Mouse (Mus musculus) forebrain, postnatal 0 days (tissue): ENCODE measurements around the gene Rapgef5. TPM values are rescaled to one million over a fixed set of nuclear protein-coding genes. Genes with fewer than 3 reads are reported as not detected.
A peak's percentile ranks its signal among the peaks of the same experiment; 100 is the strongest.

Experiments
- ATAC-seq: fragments of 200-750 bp; cut with Nextera tagmentation; 2 replicates; pipeline ENCODE4 v1.8.0; 2017; ENCODE audit warnings: mild to moderate bottlenecking, moderate library complexity
- DNase-seq: peaks from one replicate; pipeline ENCODE4 v3.0.0-alpha.2; 2015
- H3K27ac ChIP-seq: fragments of 300-500 bp; sonication (generic); 2 replicates; pipeline ENCODE4 v1.5.1; 2014; ENCODE audit warnings: low read depth, mild to moderate bottlenecking, antibody characterized with exemption, low read length, moderate library complexity, mixed read lengths
- H3K27me3 ChIP-seq: fragments of 300-500 bp; sonication (generic); 2 replicates; pipeline ENCODE4 v1.6.1; 2014; ENCODE audit warnings: mild to moderate bottlenecking, low read length, mixed read lengths; ENCODE audit not compliant: insufficient read depth
- H3K36me3 ChIP-seq: fragments of 300-500 bp; sonication (generic); 2 replicates; pipeline ENCODE4 v1.6.1; 2014; ENCODE audit warnings: mild to moderate bottlenecking, moderate library complexity; ENCODE audit not compliant: insufficient read depth
- H3K4me1 ChIP-seq: fragments of 300-500 bp; sonication (generic); 2 replicates; pipeline ENCODE4 v1.6.1; 2014; ENCODE audit warnings: antibody characterized with exemption; ENCODE audit not compliant: insufficient read depth
- H3K4me2 ChIP-seq: fragments of 300-500 bp; sonication (generic); 2 replicates; pipeline ENCODE4 v1.6.1; 2014; ENCODE audit warnings: low read depth, mild to moderate bottlenecking, moderate library complexity
- H3K4me3 ChIP-seq: fragments of 300-500 bp; sonication (generic); 2 replicates; pipeline ENCODE4 v1.5.1; 2014; ENCODE audit warnings: low read depth, low read length, mixed read lengths
- H3K9ac ChIP-seq: fragments of 300-500 bp; sonication (generic); 2 replicates; pipeline ENCODE4 v1.6.1; 2014; ENCODE audit warnings: mild to moderate bottlenecking
- H3K9me3 ChIP-seq: fragments of 300-500 bp; sonication (generic); 2 replicates; pipeline ENCODE4 v1.6.1; 2016; ENCODE audit warnings: low read length
- CTCF ChIP-seq: sonication (generic); IDR thresholded peaks from 2 replicates; pipeline ENCODE4 v1.5.1; 2016; ENCODE audit warnings: antibody characterized with exemption, control low read depth, low read depth
- WGBS: fragments of 180-500 bp; shearing (Covaris S2); extraction: QIAGEN DNeasy Blood & Tissue Kit; methylation state at CpG from one replicate; pipeline ENCODE4 v1.1.7; 2014; 5-methylcytosine and 5-hydroxymethylcytosine counted together
- polyA plus RNA-seq: library from polyadenylated mRNA; unstranded; fragments of >200 nt; fragmentation: Nextera tagmentation; extraction: Ambion mirVana; gene quantifications from 2 replicates; pipeline ENCODE4 v1.2.1, GENCODE M21; 2015
- total RNA-seq: library from RNA; depleted of rRNA; stranded (reverse); fragments of >200 nt; gene quantifications from 2 replicates; pipeline ENCODE4 v1.2.3, GENCODE M21; 2014

The Rapgef5 gene
- total and polyA plus RNA-seq, 2 experiments from 2014 or later: 30.5 to 60.9 TPM

DNA sequence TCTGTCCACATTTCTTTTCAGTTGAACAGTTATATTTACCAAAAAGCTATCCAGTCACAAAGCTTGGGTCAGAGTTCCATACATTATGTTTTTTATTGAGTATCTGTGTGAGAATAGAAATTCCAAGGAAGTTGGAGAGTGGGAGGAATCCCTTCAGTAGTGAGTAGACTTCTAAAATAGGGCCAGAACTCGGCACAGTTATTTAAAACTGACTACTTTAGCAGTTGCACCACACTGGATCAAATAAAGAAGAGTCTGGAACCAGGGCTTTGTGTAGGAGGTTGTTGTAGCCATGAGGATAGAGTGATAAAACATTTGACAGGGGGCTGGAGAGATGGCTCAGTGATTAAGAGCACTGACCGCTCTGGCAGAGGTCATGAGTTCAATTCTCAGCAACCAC lies 129.5 kb downstream of the Rapgef5 start:
- H3K27me3 ChIP-seq: no peaks in the 10 kb centered on the region
- DNase-seq (no peak), ATAC-seq (no peak)
- no peak overlapping the region for H3K9ac ChIP-seq
- no peak overlapping the region for H3K4me3 ChIP-seq
- 86% methylated on average over 2 of the region's 2 CpGs for WGBS
- H3K27ac ChIP-seq: no peak overlapping the region
- H3K4me2 ChIP-seq: no peak overlapping the region
- TF ChIP-seq CTCF: no peak
- H3K4me1 ChIP-seq: no peaks in the 10 kb centered on the region
- no peaks in the 10 kb centered on the region for H3K9me3 ChIP-seq
- no peaks in the 10 kb centered on the region for H3K36me3 ChIP-seq

DNA sequence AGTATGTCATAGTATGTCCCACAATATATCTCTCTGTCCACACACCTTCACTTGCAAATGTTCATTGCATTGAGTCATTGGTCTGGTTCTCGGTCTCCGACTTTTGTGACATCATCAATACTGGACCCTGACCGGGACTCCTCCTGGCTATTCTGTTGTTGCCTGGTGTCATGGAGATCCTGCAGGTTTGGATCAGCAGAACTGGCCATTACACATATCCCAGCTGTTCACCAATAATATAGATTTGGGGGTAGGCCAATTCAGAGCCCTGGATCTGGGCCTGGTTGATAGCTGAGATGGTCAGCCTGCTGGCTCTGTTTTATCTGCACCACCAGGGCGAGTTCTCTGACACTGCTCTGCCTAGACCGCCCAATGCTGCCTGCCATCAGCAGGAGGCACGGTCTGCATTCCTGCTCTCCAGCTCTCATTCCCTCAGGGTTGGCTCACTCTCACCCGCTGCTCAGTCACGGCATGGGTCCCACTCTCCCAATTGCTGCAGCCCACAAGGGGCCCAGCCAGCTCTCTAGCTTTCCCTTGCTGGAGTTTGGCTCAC lies 137.7 kb downstream of the Rapgef5 start:
- ATAC-seq (no peak), DNase-seq (no peak)
- no peak overlapping the region for H3K4me3 ChIP-seq
- H3K27me3 ChIP-seq: no peaks in the 10 kb centered on the region
- no peaks in the 10 kb centered on the region for H3K4me1 ChIP-seq
- H3K9ac ChIP-seq: no peak overlapping the region
- H3K4me2 ChIP-seq: no peak overlapping the region
- no peak overlapping the region for H3K27ac ChIP-seq
- no peak for TF ChIP-seq CTCF
- H3K36me3 ChIP-seq: no peaks in the 10 kb centered on the region
- WGBS: 88% methylated on average over 8 of the region's 8 CpGs
- H3K9me3 ChIP-seq: no peaks in the 10 kb centered on the region

DNA sequence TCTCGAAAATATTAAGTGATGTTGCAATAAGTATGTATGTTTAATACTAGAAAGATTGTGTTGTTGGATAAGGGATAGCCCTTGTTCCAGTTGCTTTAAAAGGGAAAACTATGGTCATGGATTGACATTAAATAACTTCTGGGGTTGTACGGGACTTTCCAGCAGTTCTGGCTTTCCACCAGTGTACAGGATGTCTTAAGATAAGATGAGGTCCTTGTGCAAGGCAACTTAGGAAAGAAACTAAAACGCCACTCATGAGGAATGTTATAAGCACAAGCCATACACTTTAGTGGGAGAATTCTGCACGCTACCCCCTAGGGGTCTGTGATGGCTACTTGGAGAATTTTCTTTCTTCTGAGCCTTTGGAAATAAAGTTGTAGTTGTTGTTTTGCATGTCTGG lies 140.7 kb downstream of the Rapgef5 start:
- DNase-seq (no peak), ATAC-seq (no peak)
- no peak overlapping the region for H3K4me2 ChIP-seq
- H3K27me3 ChIP-seq: no peaks in the 10 kb centered on the region
- H3K36me3 ChIP-seq: no peaks in the 10 kb centered on the region
- 86% methylated on average over 4 of the region's 4 CpGs for WGBS
- no peak overlapping the region for H3K4me3 ChIP-seq
- H3K9ac ChIP-seq: no peak overlapping the region
- no peak for TF ChIP-seq CTCF
- H3K9me3 ChIP-seq: no peaks in the 10 kb centered on the region
- no peak overlapping the region for H3K27ac ChIP-seq
- H3K4me1 ChIP-seq: peaks cover 3% of the 10 kb centered on the region; the same call in 1 of the 2 replicates

DNA sequence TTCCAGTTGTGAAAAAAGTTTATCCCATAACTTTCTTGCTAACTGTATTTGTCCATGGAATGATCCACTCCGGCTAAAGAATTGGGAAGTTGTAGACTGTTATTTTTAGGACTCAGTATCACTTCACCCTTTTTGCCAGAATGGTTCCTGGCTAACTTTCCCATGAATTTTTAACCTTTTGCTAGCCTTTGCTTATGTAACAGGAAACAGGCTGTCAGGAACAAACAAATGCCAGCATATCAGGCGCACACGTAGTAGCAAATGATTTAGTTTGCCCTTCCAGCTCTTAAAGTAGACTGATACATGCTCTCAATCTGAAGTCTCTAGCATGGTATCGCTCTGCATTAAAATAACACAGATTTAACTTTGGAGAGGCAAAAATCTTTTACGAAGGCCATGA lies 141.5 kb downstream of the Rapgef5 start:
- DNase-seq (no peak), ATAC-seq (no peak)
- Histone ChIP-seq H3K36me3 (no peaks in the 10 kb centered on the region), H3K4me2 (no peak overlapping the region), H3K4me1 (peaks cover 3% of the 10 kb centered on the region; the same call in 1 of the 2 replicates), H3K27me3 (no peaks in the 10 kb centered on the region), H3K27ac (no peak overlapping the region), H3K9me3 (no peaks in the 10 kb centered on the region), H3K9ac (no peak overlapping the region), H3K4me3 (no peak overlapping the region)
- 85% methylated on average over 5 of the region's 5 CpGs for WGBS
- no peak for TF ChIP-seq CTCF

DNA sequence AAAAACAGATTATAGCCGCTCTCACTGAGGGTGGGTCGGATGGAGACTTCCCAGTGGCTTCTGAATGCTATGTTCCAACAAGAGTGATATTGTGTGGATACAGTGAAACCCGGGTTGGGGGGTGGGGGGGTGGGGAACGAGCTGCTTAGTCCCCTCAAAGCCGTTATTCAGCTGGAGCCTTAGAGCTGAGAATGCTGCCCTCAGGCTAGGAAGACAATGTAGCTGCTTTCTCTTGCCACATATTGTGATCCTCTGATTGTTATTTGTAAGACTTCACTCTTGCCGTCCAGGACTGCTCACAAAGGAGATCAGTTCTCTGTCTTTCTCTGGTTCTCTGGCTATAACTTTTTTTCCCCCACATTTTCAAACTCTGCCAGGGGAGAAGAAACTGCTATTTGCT lies 142.5 kb downstream of the Rapgef5 start:
- H3K4me2 ChIP-seq: no peak overlapping the region
- no peaks in the 10 kb centered on the region for H3K36me3 ChIP-seq
- no peaks in the 10 kb centered on the region for H3K27me3 ChIP-seq
- H3K4me3 ChIP-seq: no peak overlapping the region
- H3K4me1 ChIP-seq: peaks cover 3% of the 10 kb centered on the region; the same call in 1 of the 2 replicates
- no peak for DNase-seq
- H3K9ac ChIP-seq: no peak overlapping the region
- TF ChIP-seq CTCF: no peak
- H3K9me3 ChIP-seq: no peaks in the 10 kb centered on the region
- no peak for ATAC-seq
- WGBS: 17% methylated on average over 6 of the region's 6 CpGs
- H3K27ac ChIP-seq: no peak overlapping the region

DNA sequence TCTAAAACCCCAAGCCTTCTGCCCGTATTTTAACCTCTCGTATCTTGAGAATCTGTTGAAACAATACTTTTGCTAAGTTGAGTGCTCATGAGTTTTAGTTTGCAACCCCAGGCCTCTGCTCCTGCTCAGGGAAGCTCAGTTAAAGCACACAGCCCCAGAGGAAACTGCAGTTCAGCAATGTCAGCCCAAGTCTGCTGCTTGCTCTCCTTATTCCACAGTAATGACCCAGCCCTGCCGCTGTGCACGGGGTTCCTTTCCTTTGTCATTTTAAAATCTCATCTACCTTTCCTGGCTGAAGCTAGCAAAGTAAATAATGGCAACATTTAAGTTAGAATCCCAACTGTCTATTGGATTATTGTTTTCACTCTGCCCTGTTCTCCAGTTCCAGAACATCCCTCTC lies 144.1 kb downstream of the Rapgef5 start:
- Histone ChIP-seq H3K9me3 (no peaks in the 10 kb centered on the region), H3K9ac (no peak overlapping the region), H3K27ac (0 out of 2 replicates have a peak overlapping the region, but pooled peaks have one; percentile 9), H3K4me3 (no peak overlapping the region), H3K36me3 (no peaks in the 10 kb centered on the region), H3K27me3 (no peaks in the 10 kb centered on the region), H3K4me2 (no peak overlapping the region), H3K4me1 (peaks cover 3% of the 10 kb centered on the region; the same call in 1 of the 2 replicates)
- ATAC-seq (no peak), DNase-seq (no peak)
- no peak for TF ChIP-seq CTCF
- WGBS: 46% methylated on average over 4 of the region's 4 CpGs

DNA sequence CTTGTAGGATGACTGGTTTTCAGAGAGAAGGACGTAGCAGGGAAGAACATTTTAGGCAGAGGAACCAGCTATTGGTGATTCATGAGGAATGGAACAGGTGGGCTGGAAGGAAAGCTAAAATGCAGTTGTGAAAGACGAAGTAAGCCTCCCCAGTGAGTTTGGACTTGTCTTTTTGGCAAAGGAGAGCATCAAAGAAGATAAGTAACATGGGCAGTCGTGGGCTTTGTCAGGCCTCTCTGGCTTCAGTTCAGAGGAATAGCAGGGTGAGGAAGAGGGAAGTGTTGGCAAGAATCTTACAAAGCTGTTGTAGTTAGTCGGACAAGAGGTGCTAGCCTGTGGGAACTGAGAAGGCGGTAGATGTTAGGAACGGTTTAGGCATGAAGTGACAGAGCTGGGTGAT lies 145.6 kb downstream of the Rapgef5 start:
- 50% methylated on average over 6 of the region's 6 CpGs for WGBS
- no peaks in the 10 kb centered on the region for H3K9me3 ChIP-seq
- no peak for TF ChIP-seq CTCF

More for the DNA sequence above, 145.6 kb downstream of the Rapgef5 start:
- H3K9ac ChIP-seq: no peak overlapping the region
- H3K4me2 ChIP-seq: no peak overlapping the region
- ATAC-seq (no peak; the same call in 1 of the 2 replicates), DNase-seq (peak; percentile 12)
- no peaks in the 10 kb centered on the region for H3K36me3 ChIP-seq
- H3K27me3 ChIP-seq: no peaks in the 10 kb centered on the region
- no peak overlapping the region for H3K27ac ChIP-seq
- H3K4me1 ChIP-seq: peaks cover 3% of the 10 kb centered on the region; the same call in 1 of the 2 replicates
- no peak overlapping the region for H3K4me3 ChIP-seq
